Mouse (Mus musculus): ENCODE results near the gene Pcgf6.

DNA sequence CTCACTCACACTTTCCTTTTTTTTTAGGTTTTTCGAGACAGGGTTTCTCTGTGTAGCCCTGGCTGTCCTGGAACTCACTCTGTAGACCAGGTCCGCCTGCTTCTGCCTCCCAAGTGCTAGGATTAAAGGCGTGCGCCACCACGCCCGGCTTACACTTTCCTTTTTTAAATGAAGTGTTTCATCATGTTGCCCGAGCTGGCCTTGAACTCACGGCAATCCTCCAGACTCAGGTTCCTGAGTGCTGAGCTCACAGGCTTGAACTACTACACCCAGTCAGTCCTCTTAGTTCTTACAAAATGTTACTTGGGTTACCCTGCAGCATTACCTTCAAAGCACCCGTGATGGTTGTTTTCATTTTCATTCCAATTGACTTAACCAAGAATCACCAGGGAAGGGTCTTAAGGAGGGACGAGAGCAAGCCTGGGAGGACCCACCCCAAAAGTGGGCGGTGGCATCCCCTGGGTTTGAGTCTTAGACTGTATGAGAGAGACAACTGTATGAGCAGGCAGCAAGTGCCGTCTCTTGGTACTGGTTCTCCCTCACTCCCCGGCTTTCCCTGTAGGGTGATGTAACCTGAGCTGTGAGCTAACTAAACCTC, 3.4 kb downstream of the Pcgf6 start:
- no peak for TF ChIP-seq POLR2A (IDR thresholded peaks at IDR 0.05; ENCODE audit: insufficient read depth, low read depth, low read length)
- TF ChIP-seq CTCF (IDR thresholded peaks at IDR 0.05; ENCODE audit: insufficient read depth, low read depth, low read length), result no peak
